Mouse (Mus musculus) A20 (cell line): ENCODE results near the gene Brwd1.
"Not testable (repeated sequence)": the region's sequence is repeated elsewhere in the genome, so short reads cannot be mapped to it uniquely, and the experiment has no call there.

Experiments
- DNase-seq: peaks from one replicate; pipeline ENCODE4 v3.0.0-alpha.2; 2011; ENCODE audit warnings: low read depth, low spot score

Gene Brwd1

DNA sequence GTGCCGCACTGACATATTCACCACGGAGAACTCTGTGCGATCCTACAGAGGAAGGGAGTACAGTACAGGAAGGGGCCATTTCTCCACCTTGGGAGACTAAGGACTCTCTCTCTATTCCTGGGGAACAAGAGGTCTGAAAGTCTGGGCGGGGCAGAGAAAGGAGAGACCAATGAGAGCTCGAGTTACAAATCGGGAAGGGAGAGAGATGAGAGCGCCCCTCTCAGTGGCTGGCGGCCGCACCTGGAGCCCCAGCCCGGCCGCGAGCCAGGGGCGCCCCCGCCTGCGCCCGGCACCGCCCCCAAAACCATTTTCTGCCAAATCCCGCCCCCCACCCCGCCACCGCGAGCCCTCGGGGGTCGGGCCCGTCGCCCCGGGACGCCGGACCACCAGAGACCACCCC is 995 bp downstream of the Brwd1 start:
- peak; percentile 94 for DNase-seq

DNA sequence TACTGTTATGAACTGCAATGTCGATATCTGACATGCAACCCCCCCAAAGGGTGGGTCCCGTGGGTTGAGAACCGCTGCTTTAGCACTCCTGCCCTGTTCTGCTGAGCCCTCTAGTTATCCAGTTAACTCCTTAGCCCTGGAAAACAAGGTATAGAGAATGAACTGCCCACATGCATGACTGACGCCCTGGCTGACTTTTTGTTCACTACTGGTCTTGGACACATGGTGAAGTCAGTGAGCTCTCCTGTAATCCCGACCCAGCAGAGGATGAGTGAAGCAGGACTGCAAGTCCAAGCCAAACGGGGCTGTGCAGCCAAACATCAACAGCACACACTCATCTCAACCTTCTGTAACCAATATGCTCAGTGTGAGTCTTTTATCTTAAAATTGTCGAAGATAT is 1.8 kb downstream of the Brwd1 start:
- no peak for DNase-seq

DNA sequence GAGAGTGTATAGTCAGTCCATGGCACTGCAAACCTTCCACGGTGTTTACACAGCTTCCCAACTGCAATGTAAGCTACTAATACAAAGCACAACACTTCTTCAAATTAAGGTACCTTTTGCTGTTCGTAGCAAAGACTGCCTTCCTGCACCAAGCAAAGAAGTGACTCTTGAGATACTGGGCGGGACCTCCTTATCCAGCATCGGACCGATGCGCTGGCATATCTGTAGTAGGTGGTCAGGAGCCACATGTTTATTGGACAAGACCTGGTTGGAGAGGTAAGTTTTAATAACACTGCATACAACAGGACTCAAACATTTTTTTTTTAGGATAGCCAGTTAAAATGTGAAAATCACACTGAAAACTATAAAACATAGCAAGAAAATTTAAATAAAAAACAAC is 14.0 kb downstream of the Brwd1 start:
- DNase-seq: no peak

- no peak for DNase-seq
Observed at GRCm38 (mm10) chr16:96066174-96066573, 16.2 kb downstream of the Brwd1 start.

- no peak for DNase-seq
Observed at GRCm38 (mm10) chr16:96064649-96065048, 17.7 kb downstream of the Brwd1 start.

- DNase-seq: peak; percentile 49
Observed at GRCm38 (mm10) chr16:96044096-96044495, 38.2 kb downstream of the Brwd1 start.

GRCm38 (mm10) chr16:96040691-96041090 is 41.6 kb downstream of the Brwd1 start:
- no peak for DNase-seq

- no peak for DNase-seq
Observed at GRCm38 (mm10) chr16:96039538-96039937, 42.8 kb downstream of the Brwd1 start.

GRCm38 (mm10) chr16:96034473-96034872 is 47.9 kb downstream of the Brwd1 start:
- no peak for DNase-seq

DNA sequence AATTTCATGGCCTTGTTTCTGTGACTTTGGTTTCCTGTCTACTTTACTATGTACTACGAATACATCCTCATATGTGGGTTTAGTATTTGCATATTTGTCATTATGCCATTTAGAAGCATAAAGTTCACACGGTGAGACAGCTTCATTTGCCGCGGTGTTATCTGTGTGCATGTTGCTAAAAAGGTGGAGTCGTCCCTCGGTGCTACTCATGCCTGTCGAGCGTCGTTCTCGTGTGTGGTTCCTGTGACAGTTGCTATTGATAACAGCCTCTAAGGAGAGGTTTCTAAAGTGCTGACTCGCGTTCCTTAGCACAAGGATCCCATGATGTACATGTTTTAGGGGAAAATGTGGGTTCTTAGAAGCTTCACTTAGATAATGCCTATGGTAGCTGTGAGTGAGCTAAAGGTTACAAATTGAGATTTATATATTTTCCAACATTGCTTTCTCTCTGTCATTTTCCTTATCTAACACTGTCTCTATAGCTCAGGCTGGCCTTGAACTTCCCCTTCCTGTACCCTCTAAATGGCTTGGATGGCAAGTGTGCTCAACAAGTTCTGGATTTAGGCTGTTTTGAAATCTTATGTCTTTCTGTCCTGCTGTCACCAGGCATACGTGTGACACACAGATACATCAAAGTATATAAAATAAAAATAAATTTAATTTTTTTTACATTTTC is 49.8 kb downstream of the Brwd1 start:
- DNase-seq: no peak

DNA sequence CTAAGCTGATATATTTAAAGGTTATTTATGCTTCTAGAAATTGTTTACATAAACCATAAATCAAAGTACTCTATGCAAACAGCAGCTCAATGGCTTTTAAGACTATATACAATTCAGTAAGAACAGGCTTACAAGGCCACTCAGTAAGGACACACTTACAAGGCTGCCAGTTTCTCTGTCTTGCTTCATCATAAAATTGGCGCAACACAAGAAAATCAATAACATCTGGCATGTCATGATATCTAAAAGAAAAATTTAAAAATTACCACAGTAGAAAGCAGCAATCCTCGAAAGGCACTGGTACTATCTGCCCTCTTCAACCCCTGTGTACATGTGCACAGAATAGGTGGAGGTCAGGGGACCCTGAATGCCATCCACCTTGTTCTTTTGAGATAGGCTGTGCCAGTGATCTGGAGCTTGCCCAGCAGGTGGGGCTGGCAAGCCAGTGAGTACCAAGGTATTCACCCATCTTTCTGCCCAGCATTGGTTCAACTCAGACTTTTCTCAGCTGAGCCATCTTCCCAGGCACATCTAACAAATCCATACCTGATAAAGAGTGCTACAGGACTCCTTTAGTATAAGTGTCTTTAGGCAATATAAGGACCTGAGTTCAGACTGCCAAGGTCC is 51.7 kb downstream of the Brwd1 start:
- peak; percentile 28 for DNase-seq

GRCm38 (mm10) chr16:96026256-96026655 is 56.1 kb downstream of the Brwd1 start:
- DNase-seq: no peak

GRCm38 (mm10) chr16:96025244-96025643 is 57.1 kb downstream of the Brwd1 start:
- no peak for DNase-seq

DNA sequence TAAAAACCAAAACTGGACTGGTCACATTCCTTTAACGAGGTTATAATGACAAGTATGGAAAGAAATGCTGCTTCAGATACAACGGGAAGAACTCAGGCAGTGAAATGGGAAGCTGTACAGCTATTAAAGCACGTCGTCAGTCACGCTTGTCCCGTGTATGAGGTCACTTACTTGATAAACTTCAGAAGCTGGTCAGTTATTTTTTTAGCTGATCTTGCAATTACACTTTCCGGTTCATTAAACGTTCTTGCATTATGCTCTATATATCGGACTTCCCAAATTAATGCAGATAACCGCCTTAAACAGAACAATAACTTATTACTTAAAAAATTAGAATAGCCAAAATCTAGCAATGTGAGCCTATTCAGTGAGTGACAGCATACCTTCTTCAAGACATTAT is 61.3 kb downstream of the Brwd1 start:
- no peak for DNase-seq

GRCm38 (mm10) chr16:96009124-96009523 is 73.2 kb downstream of the Brwd1 start:
- not testable (repeated sequence) for DNase-seq

GRCm38 (mm10) chr16:96004278-96004677 is 78.0 kb downstream of the Brwd1 start:
- DNase-seq: not testable (repeated sequence)

DNA sequence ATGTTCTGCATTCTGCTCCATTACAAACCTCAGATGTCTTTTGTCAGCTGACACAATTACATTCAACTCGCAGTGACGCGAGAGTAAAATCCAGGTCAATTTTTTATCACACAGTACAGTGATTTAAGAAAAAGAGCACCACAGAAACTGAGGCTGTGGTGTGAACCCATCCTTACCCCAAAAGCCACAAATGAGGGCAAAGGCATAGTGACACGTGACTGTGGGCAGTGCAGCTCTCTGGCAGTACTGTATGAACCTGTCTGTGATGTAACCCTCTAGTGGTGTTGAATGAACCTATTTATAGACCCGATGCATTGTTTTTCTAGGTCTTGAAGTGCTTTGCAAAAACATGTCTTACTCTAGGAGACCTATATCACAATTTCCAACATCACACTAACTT is 83.0 kb downstream of the Brwd1 start:
- no peak for DNase-seq

DNA sequence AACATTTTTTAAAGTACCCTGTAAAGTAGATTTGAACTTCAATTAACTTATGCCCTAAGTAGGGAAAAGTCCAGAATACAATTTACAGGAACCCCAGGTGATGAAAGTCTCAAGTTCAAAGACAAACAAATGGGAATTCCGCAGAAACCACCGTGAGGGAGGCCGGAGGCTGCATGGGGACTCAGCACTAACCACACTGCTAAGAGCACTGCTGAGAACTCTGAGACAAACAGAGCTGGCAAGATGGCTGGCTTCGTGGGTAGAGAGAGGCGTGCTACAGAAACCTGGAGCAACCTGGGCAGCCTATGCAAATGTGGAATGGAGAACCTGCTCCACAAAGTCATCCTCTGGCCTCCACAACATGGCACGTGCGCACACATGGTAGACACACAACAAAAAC is 86.2 kb downstream of the Brwd1 start:
- no peak for DNase-seq

- not testable (repeated sequence) for DNase-seq
Observed at GRCm38 (mm10) chr16:95994576-95994975, 87.8 kb downstream of the Brwd1 start.

- DNase-seq: no peak
Observed at GRCm38 (mm10) chr16:95992596-95992995, 89.7 kb downstream of the Brwd1 start.

GRCm38 (mm10) chr16:95991122-95991900 is 91.0 kb downstream of the Brwd1 start:
- DNase-seq: peak; percentile 54

- DNase-seq: peak; percentile 96
Observed at GRCm38 (mm10) chr16:95990462-95991121, 91.7 kb downstream of the Brwd1 start, which contains the start of gene Psmg1. Gene Psmg1, minus strand, starts transcription at chr16:95990960.
